ENCODE assay signal across 8 mouse cellular contexts in genomic region chr8:84569921-84570673, GRCm38 (mm10).
DNase-seq lines count a peak whose midpoint lies in the region; ATAC-seq and TF ChIP-seq lines count a peak whose summit lies in the region.

No protein-coding gene starts in this region.

- ATAC-seq in hindbrain, embryonic 15.5 days (ENCODE audit: low FRiP score, low read depth): 0 out of 2 replicates have a peak, but pooled peaks have one; percentile 31
- ATAC-seq in hindbrain, embryonic 14.5 days (ENCODE audit: low FRiP score): no peak
- ATAC-seq in liver, postnatal 0 days: no peak

- no peak overlapping the region for H3K4me3 ChIP-seq in hindbrain, embryonic 15.5 days
- H3K4me3 ChIP-seq in hindbrain, embryonic 14.5 days (replicated peaks; ENCODE audit: low read length): no peak overlapping the region
- H3K4me3 ChIP-seq in cortical plate, adult 2 months (ENCODE audit: insufficient read depth, low read length): no peak overlapping the region
- no peak overlapping the region for H3K4me3 ChIP-seq in liver, postnatal 0 days (ENCODE audit: low read depth, low read length)

- WGBS in hindbrain, embryonic 15.5 days: 46% methylated on average over 25 of the region's 25 CpGs
- 44% methylated on average over 25 of the region's 25 CpGs for WGBS in hindbrain, embryonic 14.5 days
- 38% methylated on average over 25 of the region's 25 CpGs for WGBS in liver, postnatal 0 days (ENCODE audit: insufficient replicate concordance)

- H3K36me3 ChIP-seq in hindbrain, embryonic 15.5 days: peaks cover 54% of the 10 kb centered on the region
- peaks cover 76% of the 10 kb centered on the region for H3K36me3 ChIP-seq in hindbrain, embryonic 14.5 days (replicated peaks; ENCODE audit: control insufficient read depth, insufficient read depth)
- no peaks in the 10 kb centered on the region for H3K36me3 ChIP-seq in liver, postnatal 0 days (replicated peaks; ENCODE audit: insufficient read depth, low read length)

- H3K27me3 ChIP-seq in hindbrain, embryonic 15.5 days: no peaks in the 10 kb centered on the region
- no peaks in the 10 kb centered on the region for H3K27me3 ChIP-seq in hindbrain, embryonic 14.5 days (ENCODE audit: control insufficient read depth, insufficient read depth, low read length)
- H3K27me3 ChIP-seq in liver, postnatal 0 days (ENCODE audit: insufficient read depth, low read length): peaks cover 5% of the 10 kb centered on the region; the same call in 1 of the 2 replicates

- TF ChIP-seq POLR2A in cortical plate, adult 2 months (IDR thresholded peaks at IDR 0.05; ENCODE audit: extremely low read depth, insufficient read depth, low read length): no peak

- no peaks in the 10 kb centered on the region for H3K9me3 ChIP-seq in hindbrain, embryonic 15.5 days
- H3K9me3 ChIP-seq in hindbrain, embryonic 14.5 days (ENCODE audit: control insufficient read depth, low read length): no peaks in the 10 kb centered on the region
- H3K9me3 ChIP-seq in liver, postnatal 0 days (ENCODE audit: low read length): no peaks in the 10 kb centered on the region

- H3K27ac ChIP-seq in hindbrain, embryonic 15.5 days (replicated peaks): no peak overlapping the region
- no peak overlapping the region for H3K27ac ChIP-seq in hindbrain, embryonic 14.5 days
- H3K27ac ChIP-seq in cortical plate, adult 2 months (ENCODE audit: insufficient read depth, low read length): no peak overlapping the region
- no peak overlapping the region for H3K27ac ChIP-seq in liver, postnatal 0 days (ENCODE audit: low read depth)

- no peak overlapping the region for H3K9ac ChIP-seq in hindbrain, embryonic 15.5 days
- H3K9ac ChIP-seq in hindbrain, embryonic 14.5 days: no peak overlapping the region
- no peak overlapping the region for H3K9ac ChIP-seq in liver, postnatal 0 days (replicated peaks)

- no peak for TF ChIP-seq EP300 in liver, postnatal 0 days (IDR thresholded peaks at IDR 0.05; ENCODE audit: low read depth)

- peak; percentile 31; the same call in 1 of the 2 replicates for TF ChIP-seq CTCF in cortical plate, adult 2 months (IDR thresholded peaks at IDR 0.05; ENCODE audit: extremely low read depth, insufficient read depth, low read length)
- TF ChIP-seq CTCF in liver, postnatal 0 days (IDR thresholded peaks at IDR 0.05; ENCODE audit: low read depth): peak; percentile 64

- no peak overlapping the region for H3K4me2 ChIP-seq in hindbrain, embryonic 15.5 days
- H3K4me2 ChIP-seq in hindbrain, embryonic 14.5 days (replicated peaks): no peak overlapping the region
- H3K4me2 ChIP-seq in liver, postnatal 0 days (ENCODE audit: low read depth, low read length): no peak overlapping the region

- H3K4me1 ChIP-seq in hindbrain, embryonic 15.5 days (replicated peaks): no peaks in the 10 kb centered on the region
- no peaks in the 10 kb centered on the region for H3K4me1 ChIP-seq in hindbrain, embryonic 14.5 days (replicated peaks; ENCODE audit: control insufficient read depth, insufficient read depth, low read length)
- H3K4me1 ChIP-seq in cortical plate, adult 2 months (ENCODE audit: control insufficient read depth, insufficient read depth, low read length): no peaks in the 10 kb centered on the region
- peaks cover 6% of the 10 kb centered on the region; the same call in 1 of the 2 replicates for H3K4me1 ChIP-seq in liver, postnatal 0 days (ENCODE audit: insufficient read depth)

- no peak for DNase-seq in hindbrain, embryonic 14.5 days (ENCODE audit: low spot score)
- peak; percentile 64 for DNase-seq in MEL-GATA-1-ER (ENCODE audit: extremely low read depth, low read depth)
- no peak for DNase-seq in liver, postnatal 0 days
- DNase-seq in adrenal gland, adult 2 months: no peak
- DNase-seq in lung, adult 18-20 months: no peak
- no peak for DNase-seq in right cerebral cortex, adult 2 months (ENCODE audit: low spot score in 2 of 2)
